Mouse (Mus musculus) heart, adult 2 months (tissue): ENCODE measurements at regions not wholly inside any gene's neighbourhood (a gene's known extent, or its start where the extent isn't known, plus 50 kb on each side); places are given as distances from the start of the nearest gene placed in this dataset.
"Not testable (repeated sequence)": the region's sequence is repeated elsewhere in the genome, so short reads cannot be mapped to it uniquely, and the experiment has no call there.

Source experiments
- DNase-seq, 2 experiments: peaks; one replicate each; pipeline ENCODE4 v3.0.0; 2021
- H3K27ac ChIP-seq: fragments of 200-600 bp; 2 replicates; pipeline ENCODE4 v1.8.1; 2022
- H3K27me3 ChIP-seq: fragments of 200-500 bp; 2 replicates; pipeline ENCODE4 v1.6.1; 2012; ENCODE audit warnings: mild to moderate bottlenecking, low read length, inconsistent platforms, mixed read lengths; ENCODE audit not compliant: control insufficient read depth, insufficient read depth
- H3K36me3 ChIP-seq: fragments of 200-500 bp; 2 replicates; pipeline ENCODE4 v1.6.1; 2012; ENCODE audit warnings: low read length, inconsistent platforms; ENCODE audit not compliant: control insufficient read depth, insufficient read depth
- H3K4me1 ChIP-seq: fragments of 200-500 bp; 2 replicates; pipeline ENCODE4 v1.6.1; 2011; ENCODE audit warnings: low read length; ENCODE audit not compliant: control insufficient read depth, insufficient read depth
- H3K4me3 ChIP-seq: fragments of 200-600 bp; 2 replicates; pipeline ENCODE4 v1.8.1; 2022
- H3K79me2 ChIP-seq: fragments of 200-500 bp; replicated peaks from 2 replicates; pipeline ENCODE4 v1.6.1; 2012; ENCODE audit warnings: mild to moderate bottlenecking, inconsistent platforms, low read length, moderate library complexity, mixed read lengths; ENCODE audit not compliant: control insufficient read depth, insufficient read depth
- H3K9ac ChIP-seq: fragments of 200-500 bp; 2 replicates; pipeline ENCODE4 v1.6.1; 2012; ENCODE audit warnings: low read depth, mild to moderate bottlenecking, control low read depth, inconsistent platforms, low read length, mixed read lengths
- CTCF ChIP-seq: fragments of 200-600 bp; IDR thresholded peaks from 2 replicates; pipeline ENCODE4 v1.8.1; 2022; ENCODE audit warnings: antibody characterized with exemption, mild to moderate bottlenecking, moderate library complexity
- EP300 ChIP-seq: fragments of 200-500 bp; IDR thresholded peaks from 2 replicates; pipeline ENCODE4 v1.6.1; 2011; ENCODE audit warnings: low read depth, low read length, control low read depth; ENCODE audit not compliant: insufficient read depth
- POLR2A ChIP-seq: fragments of 200-500 bp; IDR thresholded peaks from 2 replicates; pipeline ENCODE4 v1.6.1; 2011; ENCODE audit warnings: mild to moderate bottlenecking, low read depth, low read length, control low read depth; ENCODE audit not compliant: insufficient read depth
- WGBS: fragments of 180-500 bp; shearing (Covaris S2); methylation state at CpG from one replicate; pipeline ENCODE4 v1.1.7; 2018; 5-methylcytosine and 5-hydroxymethylcytosine counted together
- intact Hi-C: fragments of 180-260 bp; cut with DNase I; formaldehyde crosslinking; loops from one replicate; pipeline ENCODE4 v1.15.1; 2025

DNA sequence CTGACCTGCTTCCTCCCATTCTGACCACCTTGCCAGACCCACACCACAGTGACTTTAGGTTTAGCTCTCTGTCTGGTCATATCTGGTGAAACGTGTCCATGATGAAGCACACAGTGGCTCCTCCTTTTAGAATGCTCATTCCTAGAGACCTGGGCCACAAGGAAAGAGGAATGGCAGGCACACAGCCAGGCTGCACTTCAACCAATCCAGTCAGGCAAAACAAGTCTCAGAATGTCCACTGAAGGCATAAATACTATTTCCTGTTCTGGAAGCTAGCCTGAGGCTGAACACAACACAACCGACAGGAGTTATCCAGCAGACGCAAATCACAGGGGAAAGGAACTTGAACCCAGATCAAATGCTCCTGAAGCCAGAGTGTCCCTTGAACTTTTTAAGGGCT, 235.4 kb upstream of the Jarid2 start:
- H3K9ac ChIP-seq = no peak overlapping the region
- H3K27me3 ChIP-seq = no peaks in the 10 kb centered on the region
- no peak overlapping the region for H3K4me3 ChIP-seq
- H3K36me3 ChIP-seq = no peaks in the 10 kb centered on the region
- WGBS = 28% methylated on average over 3 of the region's 3 CpGs
- H3K79me2 ChIP-seq = no peaks in the 10 kb centered on the region
- H3K27ac ChIP-seq = no peak overlapping the region
- H3K4me1 ChIP-seq = no peaks in the 10 kb centered on the region; the same call in 1 of the 2 replicates
- no peak for DNase-seq
- intact Hi-C loops = no loop called here
- TF ChIP-seq EP300 (no peak), CTCF (no peak), POLR2A (no peak)

DNA sequence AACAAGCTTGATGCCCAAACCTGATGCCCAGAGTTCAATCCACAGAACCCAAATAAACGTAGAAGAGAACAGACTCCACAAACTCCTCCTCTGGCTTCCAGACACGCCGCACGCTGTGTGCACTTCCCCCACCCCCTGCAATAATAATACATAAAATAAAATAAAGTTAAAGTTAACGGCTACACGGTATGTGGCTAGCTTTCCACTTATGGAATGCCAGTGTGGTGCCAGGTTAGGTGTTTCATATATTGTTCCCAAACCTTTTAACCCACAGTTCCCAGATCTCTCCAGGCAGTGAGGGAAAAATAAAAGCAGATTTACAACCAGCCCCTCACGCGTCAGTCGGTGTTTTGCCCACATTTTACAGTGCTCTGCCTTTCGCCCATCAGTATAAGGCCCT, 233.8 kb upstream of the Jarid2 start:
- 94% methylated on average over 10 of the region's 10 CpGs for WGBS
- TF ChIP-seq EP300 (no peak), POLR2A (no peak), CTCF (no peak)
- intact Hi-C loops = no loop called here

DNA sequence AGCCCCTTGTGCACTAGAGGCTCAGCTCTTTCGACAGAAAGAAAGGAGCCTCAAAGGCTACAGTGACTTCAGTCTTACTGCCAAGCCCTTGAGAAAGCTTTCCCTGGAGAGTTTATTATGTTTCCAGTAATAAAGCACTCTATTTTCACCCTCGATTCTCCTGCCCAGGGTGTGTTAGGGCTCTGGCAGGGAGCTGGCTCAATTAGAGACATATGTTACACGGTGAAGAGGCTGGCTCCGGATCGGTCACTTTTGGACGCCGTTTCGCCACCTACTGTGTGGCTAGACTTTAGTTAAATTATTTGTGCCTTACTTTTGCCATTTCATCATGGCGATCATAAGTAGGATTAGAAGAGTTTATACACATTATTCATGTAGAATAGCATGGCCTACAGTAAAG, 232.7 kb upstream of the Jarid2 start:
- Histone ChIP-seq H3K79me2 (no peaks in the 10 kb centered on the region), H3K36me3 (no peaks in the 10 kb centered on the region), H3K27me3 (no peaks in the 10 kb centered on the region), H3K4me3 (no peak overlapping the region), H3K27ac (no peak overlapping the region), H3K9ac (no peak overlapping the region), H3K4me1 (peaks cover under 1% of the 10 kb centered on the region)
- intact Hi-C loops = no loop called here
- DNase-seq = no peak
- no peak for TF ChIP-seq POLR2A
- TF ChIP-seq EP300 = no peak
- TF ChIP-seq CTCF = no peak
- 89% methylated on average over 9 of the region's 9 CpGs for WGBS

More for the DNA sequence above, 233.8 kb upstream of the Jarid2 start:
- Histone ChIP-seq H3K4me3 (no peak overlapping the region), H3K36me3 (no peaks in the 10 kb centered on the region), H3K79me2 (no peaks in the 10 kb centered on the region), H3K9ac (no peak overlapping the region), H3K27ac (no peak overlapping the region), H3K4me1 (no peaks in the 10 kb centered on the region; the same call in 1 of the 2 replicates), H3K27me3 (no peaks in the 10 kb centered on the region)
- no peak for DNase-seq

DNA sequence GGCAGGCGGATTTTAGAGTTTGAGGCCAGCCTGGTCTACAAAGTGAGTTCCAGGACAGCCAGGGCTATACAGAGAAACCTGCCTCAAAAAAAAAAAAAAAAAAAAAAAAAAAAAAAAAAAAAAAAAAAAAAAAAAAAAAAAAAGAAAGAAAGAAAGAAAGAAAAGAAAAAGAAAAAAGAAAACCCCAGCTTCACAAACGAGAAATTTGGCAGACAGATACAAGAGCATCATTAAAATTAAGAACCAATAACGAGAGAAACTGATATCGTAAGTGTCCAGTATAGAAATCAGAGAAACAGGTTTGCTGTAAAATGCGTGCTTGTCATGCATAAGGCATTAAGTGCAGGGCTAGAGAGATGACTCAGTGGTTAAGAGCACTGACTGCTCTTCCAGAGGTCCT, 228.4 kb upstream of the Jarid2 start:
- not testable (repeated sequence) for DNase-seq
- 89% methylated on average over 5 of the region's 5 CpGs for WGBS

DNA sequence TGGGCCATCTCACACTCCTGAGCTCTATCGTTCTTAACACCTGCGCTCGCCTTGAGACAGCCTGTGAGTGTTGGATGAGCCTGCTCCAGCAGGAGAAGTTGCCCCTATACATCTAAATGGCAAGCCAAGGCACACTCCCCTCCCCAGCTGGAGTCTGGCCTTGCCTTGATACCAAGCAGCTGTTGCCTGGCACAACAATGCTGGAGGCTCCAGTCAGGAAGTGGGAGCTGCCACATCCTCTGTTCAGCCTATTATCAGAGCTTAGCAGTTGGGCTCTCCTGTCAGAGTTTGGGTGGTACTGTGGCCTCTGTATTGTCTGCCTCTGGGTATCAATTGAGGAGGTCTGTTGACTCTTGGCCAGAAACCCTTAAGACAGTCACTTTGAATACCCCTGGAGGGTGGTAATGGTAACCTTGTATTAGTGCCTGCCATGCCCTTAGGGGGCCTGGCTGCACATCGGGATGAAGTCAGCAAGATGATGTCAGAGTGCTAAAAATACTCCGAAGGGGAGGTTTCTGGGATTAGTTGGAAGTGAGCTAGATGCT, 227.4 kb upstream of the Jarid2 start:
- WGBS = 42% methylated on average over 5 of the region's 5 CpGs
- no peaks in the 10 kb centered on the region for H3K79me2 ChIP-seq
- no peak overlapping the region for H3K4me3 ChIP-seq
- TF ChIP-seq EP300 (0 out of 2 replicates have a peak, but pooled peaks have one; percentile 21), CTCF (no peak), POLR2A (no peak)
- no peaks in the 10 kb centered on the region for H3K27me3 ChIP-seq
- DNase-seq = no peak
- intact Hi-C loops = no loop called here
- H3K27ac ChIP-seq = peak overlapping the region; percentile 31; the same call in 1 of the 2 replicates
- peaks cover 12% of the 10 kb centered on the region for H3K4me1 ChIP-seq
- no peak overlapping the region for H3K9ac ChIP-seq
- H3K36me3 ChIP-seq = no peaks in the 10 kb centered on the region

More for the DNA sequence above, 228.4 kb upstream of the Jarid2 start:
- H3K9ac ChIP-seq, H3K27me3 ChIP-seq, H3K36me3 ChIP-seq, H3K4me3 ChIP-seq, H3K79me2 ChIP-seq, intact Hi-C loops, H3K27ac ChIP-seq: not testable (repeated sequence)
- peaks cover 12% of the 10 kb centered on the region for H3K4me1 ChIP-seq

DNA sequence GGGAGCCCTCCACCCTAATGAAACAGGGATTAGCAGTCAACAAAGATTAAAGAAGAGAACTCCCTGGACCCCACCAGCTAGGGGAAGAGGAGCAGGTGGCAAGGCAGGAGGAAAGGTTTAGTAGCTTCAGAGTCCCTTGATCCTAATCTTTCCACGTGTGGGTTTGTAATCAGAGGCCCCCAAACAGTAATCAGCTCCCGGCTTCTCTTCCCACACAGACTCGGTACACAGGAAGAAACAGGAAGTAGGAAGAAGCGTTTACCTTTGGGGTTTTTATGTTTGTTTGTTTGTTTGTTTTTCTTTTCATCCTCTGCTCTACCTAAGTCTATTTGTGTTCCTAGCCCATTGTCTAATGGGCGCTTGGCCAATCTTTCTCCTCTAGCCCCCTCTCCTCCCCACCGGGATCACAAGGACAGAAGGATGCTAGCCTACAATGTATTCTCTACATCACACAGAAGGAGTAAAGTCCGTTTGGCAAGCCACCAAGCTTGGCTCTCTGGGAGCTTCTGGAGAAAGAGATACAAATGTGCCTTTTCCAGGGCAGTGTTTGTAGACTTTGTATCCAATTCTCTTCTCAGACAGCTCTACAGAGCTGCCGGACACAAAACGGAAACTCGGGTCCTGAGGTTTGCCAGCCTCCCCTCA, 226.5 kb upstream of the Jarid2 start:
- no peaks in the 10 kb centered on the region for H3K27me3 ChIP-seq
- no peak overlapping the region for H3K4me3 ChIP-seq
- WGBS = 47% methylated on average over 10 of the region's 10 CpGs
- DNase-seq = no peak
- no peak overlapping the region for H3K27ac ChIP-seq
- no peaks in the 10 kb centered on the region for H3K36me3 ChIP-seq
- H3K79me2 ChIP-seq = no peaks in the 10 kb centered on the region
- no peak overlapping the region for H3K9ac ChIP-seq
- intact Hi-C loops = no loop called here
- TF ChIP-seq EP300 = no peak
- no peak for TF ChIP-seq CTCF
- TF ChIP-seq POLR2A = no peak
- peaks cover 12% of the 10 kb centered on the region for H3K4me1 ChIP-seq
